ENCODE assay signal across 24 mouse cellular contexts in the genomic region with DNA sequence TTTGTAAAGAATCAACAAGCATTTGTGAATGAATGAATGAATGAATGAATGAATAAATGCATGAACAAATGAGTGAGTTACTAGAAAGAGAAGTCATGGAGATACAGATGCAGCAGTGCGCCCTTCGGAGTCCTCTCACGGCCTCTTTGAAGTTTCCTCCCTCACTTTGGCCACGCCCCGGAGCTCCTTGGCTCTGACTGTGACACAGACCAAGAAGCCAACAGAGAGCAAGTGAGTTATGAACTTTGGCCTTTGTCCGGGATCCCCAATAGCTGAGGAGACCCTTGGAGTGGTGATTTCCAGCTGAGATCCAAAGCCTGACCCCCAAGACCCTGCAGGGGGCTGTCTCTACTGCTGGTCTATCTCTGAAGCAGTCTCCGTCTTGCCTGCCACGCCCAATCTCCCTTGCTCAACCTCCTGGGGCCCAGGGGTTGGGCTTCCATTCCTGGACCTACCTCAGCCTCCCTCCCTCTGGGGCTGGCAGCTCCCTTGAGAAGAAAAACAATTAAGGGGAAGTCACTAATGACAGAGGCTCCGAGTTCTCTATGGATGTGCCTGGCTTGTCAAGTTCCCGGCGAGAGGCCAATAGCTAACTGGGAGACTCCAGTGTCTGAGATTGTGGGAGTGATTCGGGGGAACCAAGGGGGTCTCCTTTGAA. TPM values are rescaled to one million over a fixed set of nuclear protein-coding genes. Genes with fewer than 3 reads are reported as not detected.
DNase-seq lines count a peak whose midpoint lies in the region; ATAC-seq and TF ChIP-seq lines count a peak whose summit lies in the region.
"Had no signal": no experiment of that assay in that cellular context is flagged by ENCODE, and none has a peak within 500 bp of the region (broad histone marks: within the 10 kb centered on the region; RNA-seq: fewer than 3 reads in every experiment).

No protein-coding gene starts in this region.

- H3K36me3 ChIP-seq in MEL (ENCODE audit: control insufficient read depth in 1 of 2, insufficient read depth in 2 of 2, low read length in 2 of 2), result no peaks in the 10 kb centered on the region
- no peaks in the 10 kb centered on the region for H3K36me3 ChIP-seq in kidney, adult 2 months (ENCODE audit: control insufficient read depth, insufficient read depth, low read length)
- no peaks in the 10 kb centered on the region for H3K36me3 ChIP-seq in liver, embryonic 16.5 days (ENCODE audit: control insufficient read depth, insufficient read depth)
- H3K36me3 ChIP-seq: embryonic facial prominence, embryonic 12.5 days; heart, embryonic 10.5 days had no signal

- no peaks in the 10 kb centered on the region for H3K9me3 ChIP-seq in MEL (replicated peaks; ENCODE audit: insufficient read depth, low read length)
- no peaks in the 10 kb centered on the region for H3K9me3 ChIP-seq in liver, embryonic 16.5 days (replicated peaks; ENCODE audit: control insufficient read depth, low read length)
- H3K9me3 ChIP-seq: embryonic facial prominence, embryonic 12.5 days; heart, embryonic 10.5 days had no signal

- peaks cover 2 to 7% of the 10 kb centered on the region in 2 experiments; a peak in 3 of 4 replicates for H3K27me3 ChIP-seq in MEL (ENCODE audit: control insufficient read depth in 1 of 2, insufficient read depth in 2 of 2, low read length in 2 of 2)
- H3K27me3 ChIP-seq in kidney, adult 2 months (replicated peaks; ENCODE audit: control insufficient read depth, insufficient read depth, low read length), result no peaks in the 10 kb centered on the region
- H3K27me3 ChIP-seq in liver, embryonic 16.5 days (ENCODE audit: control insufficient read depth, insufficient read depth, low read depth, low read length), result no peaks in the 10 kb centered on the region
- H3K27me3 ChIP-seq: embryonic facial prominence, embryonic 12.5 days had no signal

- H3K9ac ChIP-seq in MEL (ENCODE audit: control insufficient read depth, low read depth, low read length, poor library complexity, severe bottlenecking), result no peak overlapping the region
- no peak overlapping the region for H3K9ac ChIP-seq in liver, embryonic 16.5 days (ENCODE audit: low read depth, low read length)
- H3K9ac ChIP-seq: embryonic facial prominence, embryonic 12.5 days; forebrain, postnatal 0 days had no signal

- no peak overlapping the region for H3K4me3 ChIP-seq in MEL (ENCODE audit: control insufficient read depth in 1 of 2, insufficient read depth in 1 of 2, low read depth in 2 of 2, low read length in 2 of 2)
- H3K4me3 ChIP-seq in kidney, adult 2 months (ENCODE audit: insufficient read depth, low read depth, low read length), result no peak overlapping the region
- H3K4me3 ChIP-seq in liver, embryonic 16.5 days (ENCODE audit: low read depth, low read length), result no peak overlapping the region
- H3K4me3 ChIP-seq: embryonic facial prominence, embryonic 12.5 days; heart, embryonic 10.5 days; myocyte had no signal

- no peak for TF ChIP-seq POLR2A in MEL (IDR thresholded peaks at IDR 0.05; ENCODE audit: control insufficient read depth in 1 of 2, insufficient read depth in 1 of 2, low read depth in 1 of 2, low read length in 2 of 2, poor library complexity in 1 of 2)
- no peak for TF ChIP-seq POLR2A in kidney, adult 2 months (IDR thresholded peaks at IDR 0.05; ENCODE audit: low read depth, low read length)

- ATAC-seq in liver, embryonic 16.5 days (ENCODE audit: low read depth), result no peak
- ATAC-seq: forebrain, postnatal 0 days; lung, postnatal 0 days had no signal

- H3K27ac ChIP-seq in MEL (ENCODE audit: control insufficient read depth, low read depth, low read length), result no peak overlapping the region
- peak overlapping the region; percentile 34; the same call in 1 of the 2 replicates for H3K27ac ChIP-seq in kidney, adult 2 months (ENCODE audit: insufficient read depth, low read depth, low read length)
- H3K27ac ChIP-seq in liver, embryonic 16.5 days (ENCODE audit: low read length), result no peak overlapping the region
- H3K27ac ChIP-seq: embryonic facial prominence, embryonic 12.5 days; heart, embryonic 10.5 days had no signal

- TF ChIP-seq RAD21 in MEL (IDR thresholded peaks at IDR 0.05; ENCODE audit: low read depth, low read length), result no peak

- no peak for TF ChIP-seq EP300 in MEL (IDR thresholded peaks at IDR 0.05; ENCODE audit: low read depth in 1 of 2, low read length in 2 of 2)

- 0 out of 2 replicates have a peak overlapping the region, but pooled peaks have one; percentile 27 for H3K4me2 ChIP-seq in liver, embryonic 16.5 days (ENCODE audit: low read depth, low read length)
- H3K4me2 ChIP-seq: embryonic facial prominence, embryonic 12.5 days; midbrain, embryonic 11.5 days had no signal

- 26% methylated on average over 12 of the region's 12 CpGs for WGBS in kidney, adult 2 months
- 28% methylated on average over 12 of the region's 12 CpGs for WGBS in liver, embryonic 16.5 days (ENCODE audit: insufficient replicate concordance)

- no peaks in the 10 kb centered on the region for H3K4me1 ChIP-seq in MEL (ENCODE audit: control insufficient read depth in 1 of 2, insufficient read depth in 2 of 2, low read length in 2 of 2)
- H3K4me1 ChIP-seq in kidney, adult 2 months (ENCODE audit: control insufficient read depth, insufficient read depth, low read length), result peaks cover 16% of the 10 kb centered on the region
- no peaks in the 10 kb centered on the region for H3K4me1 ChIP-seq in liver, embryonic 16.5 days (ENCODE audit: control insufficient read depth, low read depth, low read length)
- H3K4me1 ChIP-seq: embryonic facial prominence, embryonic 12.5 days had no signal

- TF ChIP-seq CTCF in MEL (IDR thresholded peaks at IDR 0.05 in 2 of 3, conservative IDR thresholded peaks at IDR 0.05 in 1 of 3; ENCODE audit: control insufficient read depth in 1 of 3, insufficient read depth in 1 of 3, low read depth in 2 of 3, low read length in 3 of 3, poor library complexity in 1 of 3, severe bottlenecking in 1 of 3), result no peak
- TF ChIP-seq CTCF in kidney, adult 2 months (conservative IDR thresholded peaks at IDR 0.05; ENCODE audit: insufficient read depth, insufficient read length, low read depth, low read length), result no peak

- DNase-seq in adrenal gland, postnatal 14 days, result peak; percentile 43
- DNase-seq in adrenal gland, postnatal 25 days, result no peak
- DNase-seq in MEL (ENCODE audit: low read depth, low spot score), result peak; percentile 39
- DNase-seq in kidney, adult 2 months, result peak; percentile 86
- DNase-seq in right cerebral cortex, adult 18-20 months, result no peak
- no peak for DNase-seq in frontal cortex, adult 2 months (ENCODE audit: extremely low spot score in 1 of 2, low spot score in 1 of 2)
- DNase-seq in cerebellum, postnatal 4 days (ENCODE audit: low spot score in 2 of 2), result no peak
- DNase-seq: adrenal gland, adult 8-10 months; cerebellum, postnatal 36 days; forebrain, postnatal 0 days; gastrocnemius, postnatal 10 days; heart, postnatal 36 days; retina, postnatal 1 day; spleen, adult 18-20 months; thymus, postnatal 14 days had no signal

- no peaks in the 10 kb centered on the region for H3K79me2 ChIP-seq in MEL (ENCODE audit: control insufficient read depth, insufficient read depth, low read length, poor library complexity)

TF ChIP-seq in MEL, 35 proteins besides CTCF, POLR2A, EP300 and RAD21:
- TF ChIP-seq ZMIZ1 (IDR thresholded peaks at IDR 0.05; ENCODE audit: low read depth, low read length) (no peak), SMC3 (IDR thresholded peaks at IDR 0.05; ENCODE audit: low read depth, low read length) (no peak), MAX (IDR thresholded peaks at IDR 0.05; ENCODE audit: low read length) (no peak), MYC (IDR thresholded peaks at IDR 0.05; ENCODE audit: low read depth, low read length) (no peak), GABPA (IDR thresholded peaks at IDR 0.05; ENCODE audit: low read depth, low read length) (no peak), SIN3A (IDR thresholded peaks at IDR 0.05; ENCODE audit: low read length) (no peak), MAZ (IDR thresholded peaks at IDR 0.05; ENCODE audit: low read depth, low read length) (no peak), CHD1 (IDR thresholded peaks at IDR 0.05; ENCODE audit: low read depth, low read length) (no peak), POLR2AphosphoS2 (IDR thresholded peaks at IDR 0.05; ENCODE audit: low read length) (no peak), MXI1 (IDR thresholded peaks at IDR 0.05; ENCODE audit: low read depth, low read length) (no peak)

RNA-seq across cellular contexts. Expression of a gene that starts 58.2 kb away (rescaled TPM):
- total RNA-seq in adrenal gland, postnatal 14 days (2021), result 0.64 TPM in 1 of 2 replicates, not detected in the other
- not detected in 2 replicates for total RNA-seq in adrenal gland, postnatal 25 days (2021)
- total RNA-seq in MEL (2012; rRNA removed), result not detected in 2 replicates
- polyA plus RNA-seq in MEL (2012; ENCODE audit: insufficient read depth in 1 of 2, insufficient read length in 2 of 2, low read depth in 1 of 2, low replicate concordance in 2 of 2, missing spikeins in 1 of 2), result not detected
- 1,526 and 1,915 TPM in 2 replicates for polyA plus RNA-seq in kidney, adult 2 months (2012; rRNA removed)
- not detected in 2 replicates for polyA plus RNA-seq in liver, embryonic 16.5 days (2015; fragmentation: Nextera tagmentation; extraction: Ambion mirVana)
- polyA plus RNA-seq in frontal cortex, adult 2 months (2012; rRNA removed), result 0.08 and 0.10 TPM in 2 replicates
- total RNA-seq: forebrain, postnatal 0 days; gastrocnemius, postnatal 10 days; heart, postnatal 36 days; neutrophil, adult 5-6 weeks had no signal
- polyA plus RNA-seq: embryonic facial prominence, embryonic 12.5 days; heart, embryonic 10.5 days; limb, embryonic 14.5 days; midbrain, embryonic 11.5 days; myocyte; stomach, embryonic 16.5 days had no signal

Comparison
In these comparisons a context has a peak if more than half of its experiments do, and no peak if none do; other contexts are left out.
1. DNase-seq: peak in adrenal gland, postnatal 14 days (single experiment), MEL (single experiment) and kidney, adult 2 months (single experiment); none in adrenal gland, postnatal 25 days (single experiment), right cerebral cortex, adult 18-20 months (single experiment), frontal cortex, adult 2 months (0 of 2) and cerebellum, postnatal 4 days (0 of 2).
2. RNA of a gene that starts 58.2 kb away (polyA plus RNA-seq): 1,526 to 1,915 TPM in kidney, adult 2 months; 0.08 to 0.10 TPM in frontal cortex, adult 2 months, not detected in MEL and not detected in liver, embryonic 16.5 days; every median in the first group is over 1,000 times any median in the second.